In the genomic region with DNA sequence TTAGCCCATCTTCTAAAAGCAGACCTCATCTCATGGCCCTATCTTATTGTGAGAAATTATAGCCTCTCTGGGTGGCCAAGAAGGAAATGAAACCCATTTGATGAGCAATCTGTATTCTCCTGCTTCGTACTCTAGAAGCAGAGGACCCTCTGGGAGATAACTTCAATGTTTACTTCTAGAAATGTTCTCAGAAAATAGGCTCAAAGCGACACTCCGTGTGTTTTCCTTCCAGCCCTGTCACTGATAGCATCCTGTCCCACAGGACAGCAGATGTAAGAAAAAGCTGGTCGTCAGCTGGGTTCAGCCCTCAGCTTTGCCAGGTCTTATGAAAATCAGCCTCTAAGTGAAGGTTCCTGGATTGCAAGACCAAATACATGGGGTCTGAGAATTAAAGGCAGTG, we compare ENCODE assay signal across 25 mouse cellular contexts.
DNase-seq lines count a peak whose midpoint lies in the region; ATAC-seq and TF ChIP-seq lines count a peak whose summit lies in the region.
"Had no signal": no experiment of that assay in that cellular context is flagged by ENCODE, and none has a peak within 500 bp of the region (broad histone marks: within the 10 kb centered on the region; RNA-seq: fewer than 3 reads in every experiment).

No protein-coding gene starts in this region.

- no peak for TF ChIP-seq POLR2A in lung, adult 2 months (IDR thresholded peaks at IDR 0.05; ENCODE audit: borderline replicate concordance, extremely low read depth, low read depth, low read length)

- no peak overlapping the region for H3K4me2 ChIP-seq in intestine, embryonic 15.5 days (replicated peaks)
- H3K4me2 ChIP-seq: embryonic facial prominence, embryonic 13.5 days; forebrain, embryonic 12.5 days; forebrain, embryonic 15.5 days; hindbrain, embryonic 13.5 days had no signal

- H3K4me3 ChIP-seq in intestine, embryonic 15.5 days (replicated peaks) = no peak overlapping the region
- no peak overlapping the region for H3K4me3 ChIP-seq in lung, adult 2 months (replicated peaks; ENCODE audit: extremely low read depth, low read depth, low read length)
- H3K4me3 ChIP-seq: embryonic facial prominence, embryonic 13.5 days; erythroblast, embryonic 14.5 days; forebrain, embryonic 12.5 days; forebrain, embryonic 15.5 days; heart, embryonic 10.5 days; hindbrain, embryonic 10.5 days; hindbrain, embryonic 13.5 days had no signal

- 0 out of 2 replicates have a peak, but pooled peaks have one; percentile 15 for ATAC-seq in intestine, embryonic 15.5 days
- ATAC-seq: activated CD4-positive, CD25-positive, alpha-beta regulatory T cell, adult 4 months; CD4-positive, CD25-positive, alpha-beta regulatory T cell, adult 4 months; forebrain, embryonic 15.5 days; hindbrain, embryonic 16.5 days had no signal

- no peaks in the 10 kb centered on the region for H3K36me3 ChIP-seq in intestine, embryonic 15.5 days
- H3K36me3 ChIP-seq: embryonic facial prominence, embryonic 13.5 days; forebrain, embryonic 12.5 days; forebrain, embryonic 15.5 days; heart, embryonic 10.5 days; hindbrain, embryonic 10.5 days; hindbrain, embryonic 13.5 days had no signal

- H3K27me3 ChIP-seq in intestine, embryonic 15.5 days (replicated peaks) = no peaks in the 10 kb centered on the region; the same call in 1 of the 2 replicates
- H3K27me3 ChIP-seq: forebrain, embryonic 15.5 days had no signal

- TF ChIP-seq CTCF in lung, adult 2 months (IDR thresholded peaks at IDR 0.05; ENCODE audit: insufficient read depth, low read length) = no peak

- intact Hi-C loops in heart, postnatal 10 days (cut with DNase I) = no loop called here
- intact Hi-C loops in heart, postnatal 36 days (cut with DNase I) = no loop called here

- no peak overlapping the region for H3K9ac ChIP-seq in intestine, embryonic 15.5 days
- H3K9ac ChIP-seq: embryonic facial prominence, embryonic 13.5 days; forebrain, embryonic 12.5 days; forebrain, embryonic 15.5 days; hindbrain, embryonic 13.5 days had no signal

- H3K9me3 ChIP-seq in intestine, embryonic 15.5 days = no peaks in the 10 kb centered on the region
- H3K9me3 ChIP-seq: embryonic facial prominence, embryonic 13.5 days; forebrain, embryonic 12.5 days; forebrain, embryonic 15.5 days; heart, embryonic 10.5 days; hindbrain, embryonic 10.5 days; hindbrain, embryonic 13.5 days had no signal

- H3K27ac ChIP-seq in intestine, embryonic 15.5 days = no peak overlapping the region
- H3K27ac ChIP-seq: embryonic facial prominence, embryonic 13.5 days; forebrain, embryonic 12.5 days; forebrain, embryonic 15.5 days; heart, embryonic 10.5 days; hindbrain, embryonic 10.5 days; hindbrain, embryonic 13.5 days had no signal

- DNase-seq in heart, adult 11 months = peak; percentile 96
- DNase-seq in heart, postnatal 4 days = no peak
- DNase-seq in heart, postnatal 10 days = peak; percentile 37 to 41
- DNase-seq in heart, postnatal 36 days = no peak
- DNase-seq in A20 (ENCODE audit: low read depth, low spot score) = peak; percentile 57
- no peak for DNase-seq in B cell, adult 2 months
- DNase-seq in lung, adult 2 months = no peak
- DNase-seq: adrenal gland, adult 8-10 months; adrenal gland, postnatal 25 days; cerebellum, adult 11-12 months; cerebellum, adult 9-10 months; cerebellum, postnatal 14 days; gastrocnemius, postnatal 25 days; kidney, adult 2 months had no signal

- H3K4me1 ChIP-seq in intestine, embryonic 15.5 days (replicated peaks) = 0 out of 2 replicates have a peak, but pooled peaks cover 3% of the 10 kb centered on the region
- H3K4me1 ChIP-seq in lung, adult 2 months (ENCODE audit: control insufficient read depth, insufficient read depth, low read length) = no peaks in the 10 kb centered on the region
- H3K4me1 ChIP-seq: forebrain, embryonic 12.5 days; forebrain, embryonic 15.5 days had no signal

- 29% methylated on average over 4 of the region's 4 CpGs for WGBS in intestine, embryonic 15.5 days
- 48% methylated on average over 4 of the region's 4 CpGs for WGBS in lung, adult 2 months

Comparison
In these comparisons a context has a peak if more than half of its experiments do, and no peak if none do; other contexts are left out.
1. DNase-seq: peak in heart, adult 11 months (single experiment), heart, postnatal 10 days (2 of 2) and A20 (single experiment); none in heart, postnatal 4 days (single experiment), heart, postnatal 36 days (0 of 2), B cell, adult 2 months (0 of 2) and lung, adult 2 months (single experiment).